Mouse (Mus musculus) duodenum, adult 2 months (tissue): ENCODE results near the gene Rad54l2. TPM values are rescaled to one million over a fixed set of nuclear protein-coding genes. Genes with fewer than 3 reads are reported as not detected.

Experiments used
- polyA plus RNA-seq: library from polyadenylated mRNA; depleted of rRNA; stranded (reverse); fragments of >200 nt; gene quantifications from 2 replicates; pipeline ENCODE4 v1.2.3, GENCODE M21; 2012; ENCODE audit warnings: low replicate concordance; rRNA removed

Rad54l2 gene
- polyA plus RNA-seq: 28.3 and 34.4 TPM in 2 replicates

GRCm38 (mm10) chr9:106788812-106789321 lies at the start of gene Rad54l2:
Gene Rad54l2, minus strand, starts transcription at chr9:106789194.

GRCm38 (mm10) chr9:106821618-106822380 lies 32.8 kb upstream of the Rad54l2 start, which contains the start of gene Dcaf1:
Gene Dcaf1, plus strand, starts transcription at chr9:106821874.

GRCm38 (mm10) chr9:106685249-106686101 lies 103.5 kb downstream of the Rad54l2 start, which contains the start of gene Tex264:
Gene Tex264, minus strand, starts transcription at chr9:106685927.

GRCm38 (mm10) chr9:106655884-106656720 lies 132.9 kb downstream of the Rad54l2 start, which contains the start of gene Grm2:
Gene Grm2, minus strand, starts transcription at chr9:106656082.

Other genes starting within 250 kb of the Rad54l2 start
- not detected in 2 replicates for gene Iqcf3, start 227.6 kb downstream of the Rad54l2 start, polyA plus RNA-seq
- not detected in 2 replicates for gene Iqcf4, start 218.2 kb downstream of the Rad54l2 start, polyA plus RNA-seq
- gene Iqcf6, start 162.6 kb downstream of the Rad54l2 start, polyA plus RNA-seq: not detected in 2 replicates
- gene Grm2, start 133.1 kb downstream of the Rad54l2 start, polyA plus RNA-seq: 0.06 TPM in 2 replicates
- gene Tex264, start 103.3 kb downstream of the Rad54l2 start, polyA plus RNA-seq: 65.2 and 86.0 TPM in 2 replicates
- gene Dcaf1, start 32.7 kb upstream of the Rad54l2 start, polyA plus RNA-seq: 3.1 and 5.4 TPM in 2 replicates
- 8.0 and 8.1 TPM in 2 replicates for gene Rbm15b, start 98.2 kb upstream of the Rad54l2 start, polyA plus RNA-seq
- 9.9 and 31.2 TPM in 2 replicates for gene Manf, start 102.8 kb upstream of the Rad54l2 start, polyA plus RNA-seq